Mouse (Mus musculus) heart, postnatal 0 days (tissue): ENCODE measurements at regions not wholly inside any gene's neighbourhood (a gene's known extent, or its start where the extent isn't known, plus 50 kb on each side); places are given as distances from the start of the nearest gene placed in this dataset.

Source experiments
- CTCF ChIP-seq: IDR thresholded peaks from 2 replicates; pipeline ENCODE4 v1.5.1; 2016; ENCODE audit warnings: antibody characterized with exemption, control low read depth, low read depth
- EP300 ChIP-seq: IDR thresholded peaks from 2 replicates; pipeline ENCODE4 v1.6.1; 2016; ENCODE audit warnings: antibody characterized with exemption, low read depth

DNA sequence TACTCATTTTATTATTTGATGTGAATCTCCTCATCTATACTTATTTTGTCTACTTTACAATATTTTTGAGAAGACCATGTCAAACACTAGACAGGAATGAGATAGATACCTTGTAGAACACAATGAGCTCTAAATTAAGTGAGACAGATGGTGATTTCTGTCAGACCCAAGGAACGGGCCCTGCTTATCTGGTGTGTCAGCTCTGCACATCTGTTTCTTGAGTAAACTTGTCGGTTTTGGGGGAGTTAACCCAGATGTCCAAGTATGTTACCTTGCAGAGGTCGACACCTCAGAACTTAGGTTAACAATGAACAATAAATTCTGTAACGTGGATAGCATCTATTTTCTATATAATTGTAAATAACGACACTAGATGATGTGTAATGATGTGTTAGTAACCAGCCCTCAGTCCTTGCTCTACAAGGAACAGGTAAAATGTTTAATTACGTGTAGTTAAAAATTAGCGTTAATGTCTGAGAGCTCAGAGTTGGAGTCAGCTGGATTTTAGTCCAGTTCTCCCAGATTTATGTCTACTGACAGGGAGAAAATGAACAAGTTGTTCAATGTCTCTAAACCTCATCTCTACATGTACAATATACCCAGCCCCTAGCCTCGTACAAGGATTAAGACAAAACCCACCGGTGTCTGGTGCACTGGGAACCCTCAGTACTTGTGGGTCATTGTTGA, 64.6 kb upstream of the Picalm start:
- TF ChIP-seq CTCF = no peak
- TF ChIP-seq EP300 = no peak
